Mouse (Mus musculus): ENCODE data around the gene Vstm2l. TPM values are rescaled to one million over a fixed set of nuclear protein-coding genes. Genes with fewer than 3 reads are reported as not detected.

Vstm2l gene
- polyA plus RNA-seq, 1 experiment = 1.5 TPM

GRCm38 (mm10) chr2:157914889-157915517 is 550 bp downstream of the Vstm2l start:
- Histone ChIP-seq H3K36me3 (ENCODE audit: control insufficient read depth, insufficient read depth, low read length) (no peaks in the 10 kb centered on the region), H3K27me3 (ENCODE audit: control insufficient read depth, insufficient read depth, low read length) (no peaks in the 10 kb centered on the region), H3K4me1 (ENCODE audit: control insufficient read depth, insufficient read depth, low read length) (peaks cover 6% of the 10 kb centered on the region), H3K4me3 (ENCODE audit: control insufficient read depth, low read depth, low read length) (no peak overlapping the region), H3K27ac (ENCODE audit: control insufficient read depth, insufficient read depth, low read depth, low read length) (no peak overlapping the region)
- TF ChIP-seq POLR2A (IDR thresholded peaks at IDR 0.05; ENCODE audit: control insufficient read depth, low read depth, low read length) (no peak), CTCF (IDR thresholded peaks at IDR 0.05; ENCODE audit: control insufficient read depth, insufficient read depth, insufficient replicate concordance, low read depth, low read length) (no peak)

DNA sequence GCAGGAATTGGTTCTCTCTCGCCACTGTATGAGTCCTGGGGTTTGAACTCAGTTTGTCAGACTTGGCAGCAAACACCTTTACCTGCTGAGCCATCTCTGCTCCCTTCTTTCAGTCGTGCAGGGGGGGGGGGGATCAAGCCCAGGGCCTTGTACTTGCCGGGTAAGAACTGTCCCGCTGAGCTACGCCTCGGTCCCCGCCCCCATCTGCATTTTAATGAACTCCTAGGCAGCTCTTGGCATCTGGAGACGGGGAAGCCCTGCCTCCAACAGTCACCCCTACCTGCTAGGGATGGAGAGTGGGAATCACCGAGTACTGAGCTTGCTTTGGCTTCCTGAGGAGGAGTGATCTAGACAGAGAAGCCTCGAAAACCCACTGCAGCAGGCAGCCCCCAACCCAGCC is 4.1 kb downstream of the Vstm2l start:
- no peaks in the 10 kb centered on the region for H3K27me3 ChIP-seq (ENCODE audit: control insufficient read depth, insufficient read depth, low read length)
- no peak overlapping the region for H3K4me3 ChIP-seq (ENCODE audit: control insufficient read depth, low read depth, low read length)
- no peak overlapping the region for H3K27ac ChIP-seq (ENCODE audit: control insufficient read depth, insufficient read depth, low read depth, low read length)
- TF ChIP-seq CTCF (IDR thresholded peaks at IDR 0.05; ENCODE audit: control insufficient read depth, insufficient read depth, insufficient replicate concordance, low read depth, low read length) = no peak
- TF ChIP-seq POLR2A (IDR thresholded peaks at IDR 0.05; ENCODE audit: control insufficient read depth, low read depth, low read length) = no peak
- peaks cover 6% of the 10 kb centered on the region for H3K4me1 ChIP-seq (ENCODE audit: control insufficient read depth, insufficient read depth, low read length)
- H3K36me3 ChIP-seq (ENCODE audit: control insufficient read depth, insufficient read depth, low read length) = no peaks in the 10 kb centered on the region

DNA sequence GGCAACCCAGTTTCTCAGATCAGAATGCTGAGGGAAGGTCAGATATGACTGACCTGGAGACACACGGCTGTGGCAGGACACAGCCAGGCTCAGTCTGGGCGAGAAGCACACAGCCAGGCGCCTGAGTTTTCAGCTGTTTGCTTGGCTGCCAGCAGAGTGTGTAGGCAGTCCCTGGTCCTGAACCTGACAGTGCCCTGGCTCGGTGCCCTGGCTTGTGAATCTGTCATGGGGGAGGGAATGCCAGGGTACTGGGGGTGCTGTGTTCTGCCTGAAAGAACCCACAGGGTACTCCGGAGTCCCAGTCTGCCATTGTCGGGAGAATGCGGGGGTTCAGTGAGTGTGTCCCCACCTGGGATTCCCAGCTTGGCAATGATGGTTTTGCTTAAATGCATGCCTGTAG is 7.1 kb downstream of the Vstm2l start:
- Histone ChIP-seq H3K27ac (ENCODE audit: control insufficient read depth, insufficient read depth, low read depth, low read length) (no peak overlapping the region), H3K27me3 (ENCODE audit: control insufficient read depth, insufficient read depth, low read length) (no peaks in the 10 kb centered on the region), H3K36me3 (ENCODE audit: control insufficient read depth, insufficient read depth, low read length) (no peaks in the 10 kb centered on the region), H3K4me1 (ENCODE audit: control insufficient read depth, insufficient read depth, low read length) (no peaks in the 10 kb centered on the region), H3K4me3 (ENCODE audit: control insufficient read depth, low read depth, low read length) (no peak overlapping the region)
- TF ChIP-seq POLR2A (IDR thresholded peaks at IDR 0.05; ENCODE audit: control insufficient read depth, low read depth, low read length) = no peak
- no peak for TF ChIP-seq CTCF (IDR thresholded peaks at IDR 0.05; ENCODE audit: control insufficient read depth, insufficient read depth, insufficient replicate concordance, low read depth, low read length)

GRCm38 (mm10) chr2:157923406-157923805 is 9.0 kb downstream of the Vstm2l start:
- H3K4me3 ChIP-seq (ENCODE audit: control insufficient read depth, low read depth, low read length) = no peak overlapping the region
- H3K36me3 ChIP-seq (ENCODE audit: control insufficient read depth, insufficient read depth, low read length) = no peaks in the 10 kb centered on the region
- no peaks in the 10 kb centered on the region for H3K27me3 ChIP-seq (ENCODE audit: control insufficient read depth, insufficient read depth, low read length)
- no peak overlapping the region for H3K27ac ChIP-seq (ENCODE audit: control insufficient read depth, insufficient read depth, low read depth, low read length)
- peaks cover 4% of the 10 kb centered on the region; the same call in 1 of the 2 replicates for H3K4me1 ChIP-seq (ENCODE audit: control insufficient read depth, insufficient read depth, low read length)
- TF ChIP-seq POLR2A (IDR thresholded peaks at IDR 0.05; ENCODE audit: control insufficient read depth, low read depth, low read length) (no peak), CTCF (IDR thresholded peaks at IDR 0.05; ENCODE audit: control insufficient read depth, insufficient read depth, insufficient replicate concordance, low read depth, low read length) (no peak)

DNA sequence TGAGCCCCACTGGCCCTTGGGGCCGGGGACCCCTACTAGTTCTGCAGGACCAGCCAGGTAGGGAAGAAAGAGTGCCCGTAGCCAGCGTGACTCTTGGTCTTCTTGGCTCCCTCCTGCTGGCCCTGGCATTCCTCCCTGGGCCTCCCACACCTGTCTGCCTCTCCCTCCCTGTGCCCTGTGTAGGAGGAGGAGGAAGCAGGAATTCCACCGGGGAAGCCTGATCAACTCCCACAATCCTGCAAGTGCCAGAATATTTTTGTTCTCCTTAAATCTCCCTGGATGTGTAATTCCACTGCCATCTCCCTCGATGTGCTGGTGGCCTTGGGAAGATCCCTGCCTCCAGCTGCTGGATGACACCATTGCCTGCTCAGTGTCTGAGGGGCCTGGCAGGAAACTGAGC is 10.1 kb downstream of the Vstm2l start:
- Histone ChIP-seq H3K27me3 (ENCODE audit: control insufficient read depth, insufficient read depth, low read length) (no peaks in the 10 kb centered on the region), H3K4me3 (ENCODE audit: control insufficient read depth, low read depth, low read length) (no peak overlapping the region), H3K4me1 (ENCODE audit: control insufficient read depth, insufficient read depth, low read length) (peaks cover 4% of the 10 kb centered on the region; the same call in 1 of the 2 replicates), H3K27ac (ENCODE audit: control insufficient read depth, insufficient read depth, low read depth, low read length) (no peak overlapping the region), H3K36me3 (ENCODE audit: control insufficient read depth, insufficient read depth, low read length) (no peaks in the 10 kb centered on the region)
- TF ChIP-seq CTCF (IDR thresholded peaks at IDR 0.05; ENCODE audit: control insufficient read depth, insufficient read depth, insufficient replicate concordance, low read depth, low read length) (no peak), POLR2A (IDR thresholded peaks at IDR 0.05; ENCODE audit: control insufficient read depth, low read depth, low read length) (no peak)

DNA sequence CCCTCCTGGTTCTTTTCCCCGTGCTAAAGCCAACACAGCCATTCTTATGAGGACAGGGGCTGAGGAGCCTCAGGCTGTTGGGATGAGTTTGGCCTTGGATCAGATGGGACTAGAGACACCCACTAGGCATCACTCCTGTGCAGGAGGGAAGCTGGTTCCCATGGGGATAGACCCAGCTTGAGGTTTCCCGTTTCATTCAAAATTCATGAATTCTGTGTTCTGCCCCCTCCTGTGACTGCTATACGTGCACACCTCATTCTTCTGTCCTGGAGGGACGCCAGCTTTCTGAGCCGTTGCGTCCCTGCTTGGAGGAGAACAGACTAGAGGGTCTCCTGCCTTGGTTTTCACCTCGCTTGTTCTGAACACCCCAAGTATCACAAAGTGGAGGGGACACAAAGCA is 12.0 kb downstream of the Vstm2l start:
- Histone ChIP-seq H3K4me1 (ENCODE audit: control insufficient read depth, insufficient read depth, low read length) (peaks cover 4% of the 10 kb centered on the region; the same call in 1 of the 2 replicates), H3K27ac (ENCODE audit: control insufficient read depth, insufficient read depth, low read depth, low read length) (no peak overlapping the region), H3K27me3 (ENCODE audit: control insufficient read depth, insufficient read depth, low read length) (no peaks in the 10 kb centered on the region), H3K4me3 (ENCODE audit: control insufficient read depth, low read depth, low read length) (no peak overlapping the region), H3K36me3 (ENCODE audit: control insufficient read depth, insufficient read depth, low read length) (no peaks in the 10 kb centered on the region)
- no peak for TF ChIP-seq CTCF (IDR thresholded peaks at IDR 0.05; ENCODE audit: control insufficient read depth, insufficient read depth, insufficient replicate concordance, low read depth, low read length)
- TF ChIP-seq POLR2A (IDR thresholded peaks at IDR 0.05; ENCODE audit: control insufficient read depth, low read depth, low read length) = no peak

DNA sequence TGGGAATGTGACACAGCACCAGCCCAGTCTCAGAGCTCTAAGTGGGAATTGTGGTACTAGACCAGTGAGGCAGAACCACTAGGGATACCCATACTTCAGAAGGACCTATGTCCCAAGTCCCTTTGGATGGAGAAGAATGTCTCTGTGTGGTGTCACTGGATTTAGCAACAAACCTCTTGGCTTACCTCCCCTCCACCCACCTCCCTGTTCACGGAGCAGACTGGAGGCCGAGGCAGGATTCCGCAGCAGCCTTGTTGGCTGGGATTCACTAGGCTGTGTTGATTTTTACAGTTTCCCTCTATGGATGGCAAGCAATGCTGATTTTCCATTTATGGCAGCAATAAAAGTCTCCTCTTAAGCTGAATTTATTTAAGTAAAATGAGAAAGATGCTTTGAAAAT is 12.5 kb downstream of the Vstm2l start:
- no peaks in the 10 kb centered on the region for H3K27me3 ChIP-seq (ENCODE audit: control insufficient read depth, insufficient read depth, low read length)
- H3K27ac ChIP-seq (ENCODE audit: control insufficient read depth, insufficient read depth, low read depth, low read length) = no peak overlapping the region
- no peak overlapping the region for H3K4me3 ChIP-seq (ENCODE audit: control insufficient read depth, low read depth, low read length)
- H3K4me1 ChIP-seq (ENCODE audit: control insufficient read depth, insufficient read depth, low read length) = peaks cover 4% of the 10 kb centered on the region; the same call in 1 of the 2 replicates
- no peak for TF ChIP-seq POLR2A (IDR thresholded peaks at IDR 0.05; ENCODE audit: control insufficient read depth, low read depth, low read length)
- TF ChIP-seq CTCF (IDR thresholded peaks at IDR 0.05; ENCODE audit: control insufficient read depth, insufficient read depth, insufficient replicate concordance, low read depth, low read length) = no peak
- H3K36me3 ChIP-seq (ENCODE audit: control insufficient read depth, insufficient read depth, low read length) = no peaks in the 10 kb centered on the region
